Mouse (Mus musculus): ENCODE measurements around the gene Cox6b1. TPM values are rescaled to one million over a fixed set of nuclear protein-coding genes. Genes with fewer than 3 reads are reported as not detected.

Cox6b1 gene
- polyA plus RNA-seq, 1 experiment from 2014 or later: 786 TPM

GRCm38 (mm10) chr7:30585170-30585569 is 40.8 kb downstream of the Cox6b1 start:
- DNase-seq (ENCODE audit: low spot score) (no peak), ATAC-seq (ENCODE audit: insufficient read depth, low FRiP score, low TSS enrichment) (no peak)
- H3K4me2 ChIP-seq (ENCODE audit: low read depth): no peak overlapping the region
- H3K4me1 ChIP-seq (ENCODE audit: control insufficient read depth, insufficient read depth, low read length): peaks cover 13% of the 10 kb centered on the region
- H3K27ac ChIP-seq (ENCODE audit: low read depth, low read length): no peak overlapping the region
- no peak overlapping the region for H3K9ac ChIP-seq (ENCODE audit: low read length)
- WGBS: 98% methylated on average over 7 of the region's 7 CpGs
- H3K4me3 ChIP-seq (ENCODE audit: low read depth, low read length): no peak overlapping the region
- no peaks in the 10 kb centered on the region for H3K9me3 ChIP-seq (ENCODE audit: control insufficient read depth, low read length)
- no peaks in the 10 kb centered on the region for H3K27me3 ChIP-seq (ENCODE audit: control insufficient read depth, insufficient read depth, low read length)
- peaks cover 40% of the 10 kb centered on the region for H3K36me3 ChIP-seq (ENCODE audit: control insufficient read depth, insufficient read depth, low read length)

GRCm38 (mm10) chr7:30584339-30584738 is 41.6 kb downstream of the Cox6b1 start:
- Histone ChIP-seq H3K9ac (ENCODE audit: low read length) (no peak overlapping the region; the same call in 1 of the 2 replicates), H3K36me3 (ENCODE audit: control insufficient read depth, insufficient read depth, low read length) (peaks cover 47% of the 10 kb centered on the region), H3K27ac (ENCODE audit: low read depth, low read length) (no peak overlapping the region), H3K27me3 (ENCODE audit: control insufficient read depth, insufficient read depth, low read length) (no peaks in the 10 kb centered on the region), H3K9me3 (ENCODE audit: control insufficient read depth, low read length) (no peaks in the 10 kb centered on the region), H3K4me2 (ENCODE audit: low read depth) (no peak overlapping the region), H3K4me3 (ENCODE audit: low read depth, low read length) (no peak overlapping the region), H3K4me1 (ENCODE audit: control insufficient read depth, insufficient read depth, low read length) (peaks cover 10% of the 10 kb centered on the region)
- ATAC-seq (ENCODE audit: insufficient read depth, low FRiP score, low TSS enrichment) (no peak), DNase-seq (ENCODE audit: low spot score) (no peak)
- WGBS: 95% methylated on average over 10 of the region's 10 CpGs

GRCm38 (mm10) chr7:30581547-30581946 is 44.4 kb downstream of the Cox6b1 start:
- H3K9ac ChIP-seq (ENCODE audit: low read length): no peak overlapping the region
- WGBS: 95% methylated on average over 16 of the region's 16 CpGs
- DNase-seq (ENCODE audit: low spot score) (no peak), ATAC-seq (ENCODE audit: insufficient read depth, low FRiP score, low TSS enrichment) (no peak)
- no peaks in the 10 kb centered on the region for H3K4me1 ChIP-seq (ENCODE audit: control insufficient read depth, insufficient read depth, low read length)
- H3K27ac ChIP-seq (ENCODE audit: low read depth, low read length): no peak overlapping the region
- H3K4me3 ChIP-seq (ENCODE audit: low read depth, low read length): no peak overlapping the region
- H3K36me3 ChIP-seq (ENCODE audit: control insufficient read depth, insufficient read depth, low read length): peaks cover 66% of the 10 kb centered on the region
- no peaks in the 10 kb centered on the region for H3K27me3 ChIP-seq (ENCODE audit: control insufficient read depth, insufficient read depth, low read length)
- no peak overlapping the region for H3K4me2 ChIP-seq (ENCODE audit: low read depth)
- no peaks in the 10 kb centered on the region for H3K9me3 ChIP-seq (ENCODE audit: control insufficient read depth, low read length)

GRCm38 (mm10) chr7:30579950-30580349 is 46.0 kb downstream of the Cox6b1 start:
- Histone ChIP-seq H3K4me3 (ENCODE audit: low read depth, low read length) (no peak overlapping the region), H3K4me1 (ENCODE audit: control insufficient read depth, insufficient read depth, low read length) (no peaks in the 10 kb centered on the region), H3K27me3 (ENCODE audit: control insufficient read depth, insufficient read depth, low read length) (no peaks in the 10 kb centered on the region), H3K9me3 (ENCODE audit: control insufficient read depth, low read length) (no peaks in the 10 kb centered on the region), H3K9ac (ENCODE audit: low read length) (no peak overlapping the region), H3K4me2 (ENCODE audit: low read depth) (no peak overlapping the region), H3K27ac (ENCODE audit: low read depth, low read length) (no peak overlapping the region), H3K36me3 (ENCODE audit: control insufficient read depth, insufficient read depth, low read length) (peaks cover 68% of the 10 kb centered on the region)
- 91% methylated on average over 8 of the region's 8 CpGs for WGBS
- ATAC-seq (ENCODE audit: insufficient read depth, low FRiP score, low TSS enrichment) (no peak), DNase-seq (ENCODE audit: low spot score) (no peak)

- Histone ChIP-seq H3K36me3 (ENCODE audit: control insufficient read depth, insufficient read depth, low read length) (peaks cover 53% of the 10 kb centered on the region), H3K27me3 (ENCODE audit: control insufficient read depth, insufficient read depth, low read length) (no peaks in the 10 kb centered on the region), H3K4me1 (ENCODE audit: control insufficient read depth, insufficient read depth, low read length) (no peaks in the 10 kb centered on the region), H3K27ac (ENCODE audit: low read depth, low read length) (no peak overlapping the region), H3K9me3 (ENCODE audit: control insufficient read depth, low read length) (no peaks in the 10 kb centered on the region), H3K9ac (ENCODE audit: low read length) (no peak overlapping the region), H3K4me3 (ENCODE audit: low read depth, low read length) (no peak overlapping the region), H3K4me2 (ENCODE audit: low read depth) (no peak overlapping the region)
- 96% methylated on average over 2 of the region's 2 CpGs for WGBS
- DNase-seq (ENCODE audit: low spot score) (no peak), ATAC-seq (ENCODE audit: insufficient read depth, low FRiP score, low TSS enrichment) (no peak)
These were observed 53.0 kb downstream of the Cox6b1 start for GRCm38 (mm10) chr7:30572969-30573368.

GRCm38 (mm10) chr7:30572389-30572788 is 53.6 kb downstream of the Cox6b1 start:
- H3K4me3 ChIP-seq (ENCODE audit: low read depth, low read length): no peak overlapping the region
- ATAC-seq (ENCODE audit: insufficient read depth, low FRiP score, low TSS enrichment) (no peak), DNase-seq (ENCODE audit: low spot score) (no peak)
- WGBS: 89% methylated on average over 5 of the region's 5 CpGs
- no peak overlapping the region for H3K9ac ChIP-seq (ENCODE audit: low read length)
- no peak overlapping the region for H3K27ac ChIP-seq (ENCODE audit: low read depth, low read length)
- H3K4me1 ChIP-seq (ENCODE audit: control insufficient read depth, insufficient read depth, low read length): no peaks in the 10 kb centered on the region
- peaks cover 48% of the 10 kb centered on the region for H3K36me3 ChIP-seq (ENCODE audit: control insufficient read depth, insufficient read depth, low read length)
- no peak overlapping the region for H3K4me2 ChIP-seq (ENCODE audit: low read depth)
- H3K9me3 ChIP-seq (ENCODE audit: control insufficient read depth, low read length): no peaks in the 10 kb centered on the region
- no peaks in the 10 kb centered on the region for H3K27me3 ChIP-seq (ENCODE audit: control insufficient read depth, insufficient read depth, low read length)

- H3K4me2 ChIP-seq (ENCODE audit: low read depth): no peak overlapping the region
- no peak for ATAC-seq (ENCODE audit: insufficient read depth, low FRiP score, low TSS enrichment)
- H3K27me3 ChIP-seq (ENCODE audit: control insufficient read depth, insufficient read depth, low read length): no peaks in the 10 kb centered on the region
- H3K27ac ChIP-seq (ENCODE audit: low read depth, low read length): no peak overlapping the region
- no peaks in the 10 kb centered on the region for H3K9me3 ChIP-seq (ENCODE audit: control insufficient read depth, low read length)
- no peak overlapping the region for H3K4me3 ChIP-seq (ENCODE audit: low read depth, low read length)
- DNase-seq (ENCODE audit: low spot score): no peak
- H3K4me1 ChIP-seq (ENCODE audit: control insufficient read depth, insufficient read depth, low read length): 0 out of 2 replicates have a peak, but pooled peaks cover 4% of the 10 kb centered on the region
- H3K36me3 ChIP-seq (ENCODE audit: control insufficient read depth, insufficient read depth, low read length): peaks cover 19% of the 10 kb centered on the region
- H3K9ac ChIP-seq (ENCODE audit: low read length): no peak overlapping the region
- WGBS: 92% methylated on average over 11 of the region's 11 CpGs
These were observed 58.4 kb downstream of the Cox6b1 start for GRCm38 (mm10) chr7:30567555-30567954.

Small RNA genes lying within 50 kb of the gene (microRNA-seq; reads per million reads assigned to microRNA genes)
- gene Mir3569: not detected

Other genes starting within 250 kb of the Cox6b1 start
- gene Tyrobp, start 212.4 kb downstream of the Cox6b1 start, polyA plus RNA-seq (2014; fragmentation: Nextera tagmentation; extraction: Ambion mirVana): 17.8 and 17.9 TPM in 2 replicates
- not detected in 2 replicates for gene Hcst, start 206.3 kb downstream of the Cox6b1 start, polyA plus RNA-seq (2014; fragmentation: Nextera tagmentation; extraction: Ambion mirVana)
- gene Nfkbid, start 204.4 kb downstream of the Cox6b1 start, polyA plus RNA-seq (2014; fragmentation: Nextera tagmentation; extraction: Ambion mirVana): 0.84 and 0.99 TPM in 2 replicates
- gene Aplp1, start 180.6 kb downstream of the Cox6b1 start, polyA plus RNA-seq (2014; fragmentation: Nextera tagmentation; extraction: Ambion mirVana): 150 and 165 TPM in 2 replicates
- gene Kirrel2, start 168.5 kb downstream of the Cox6b1 start, polyA plus RNA-seq (2014; fragmentation: Nextera tagmentation; extraction: Ambion mirVana): 19.0 and 19.6 TPM in 2 replicates
- 1.8 and 3.4 TPM in 2 replicates for gene Nphs1, start 167.8 kb downstream of the Cox6b1 start, polyA plus RNA-seq (2014; fragmentation: Nextera tagmentation; extraction: Ambion mirVana)
- gene Prodh2, start 132.5 kb downstream of the Cox6b1 start, polyA plus RNA-seq (2014; fragmentation: Nextera tagmentation; extraction: Ambion mirVana): not detected in 2 replicates
- gene Arhgap33, start 91.1 kb downstream of the Cox6b1 start, polyA plus RNA-seq (2014; fragmentation: Nextera tagmentation; extraction: Ambion mirVana): 48.8 and 51.1 TPM in 2 replicates
- gene Hspb6, start 74.0 kb downstream of the Cox6b1 start, polyA plus RNA-seq (2014; fragmentation: Nextera tagmentation; extraction: Ambion mirVana): 3.7 and 4.4 TPM in 2 replicates
- 8.6 and 12.1 TPM in 2 replicates for gene Proser3, start 73.9 kb downstream of the Cox6b1 start, polyA plus RNA-seq (2014; fragmentation: Nextera tagmentation; extraction: Ambion mirVana)
- gene Lin37, start 66.3 kb downstream of the Cox6b1 start, polyA plus RNA-seq (2014; fragmentation: Nextera tagmentation; extraction: Ambion mirVana): 46.2 and 47.0 TPM in 2 replicates
- gene U2af1l4, start 62.9 kb downstream of the Cox6b1 start, polyA plus RNA-seq (2014; fragmentation: Nextera tagmentation; extraction: Ambion mirVana): 90.6 and 95.5 TPM in 2 replicates
- 7.3 and 7.6 TPM in 2 replicates for gene Gm49396, start 62.8 kb downstream of the Cox6b1 start, polyA plus RNA-seq (2014; fragmentation: Nextera tagmentation; extraction: Ambion mirVana)
- 97.8 and 106 TPM in 2 replicates for gene Psenen, start 62.5 kb downstream of the Cox6b1 start, polyA plus RNA-seq (2014; fragmentation: Nextera tagmentation; extraction: Ambion mirVana)
- gene Igflr1, start 60.7 kb downstream of the Cox6b1 start, polyA plus RNA-seq (2014; fragmentation: Nextera tagmentation; extraction: Ambion mirVana): 1.3 and 3.6 TPM in 2 replicates
- 11.5 and 11.9 TPM in 2 replicates for gene Kmt2b, start 37.4 kb downstream of the Cox6b1 start, polyA plus RNA-seq (2014; fragmentation: Nextera tagmentation; extraction: Ambion mirVana)
- 0.18 TPM in 1 of 2 replicates, not detected in the other for gene Zbtb32, start 27.2 kb downstream of the Cox6b1 start, polyA plus RNA-seq (2014; fragmentation: Nextera tagmentation; extraction: Ambion mirVana)
- 4.8 TPM in 2 replicates for gene Upk1a, start 13.3 kb downstream of the Cox6b1 start, polyA plus RNA-seq (2014; fragmentation: Nextera tagmentation; extraction: Ambion mirVana)
- gene Etv2, start 9.7 kb upstream of the Cox6b1 start, polyA plus RNA-seq (2014; fragmentation: Nextera tagmentation; extraction: Ambion mirVana): not detected in 2 replicates
- 133 and 134 TPM in 2 replicates for gene Rbm42, start 24.2 kb upstream of the Cox6b1 start, polyA plus RNA-seq (2014; fragmentation: Nextera tagmentation; extraction: Ambion mirVana)
- 49.4 and 57.7 TPM in 2 replicates for gene Haus5, start 38.8 kb upstream of the Cox6b1 start, polyA plus RNA-seq (2014; fragmentation: Nextera tagmentation; extraction: Ambion mirVana)
- gene Pmis2, start 45.5 kb upstream of the Cox6b1 start, polyA plus RNA-seq (2014; fragmentation: Nextera tagmentation; extraction: Ambion mirVana): not detected in 2 replicates
- gene 2200002J24Rik, start 72.8 kb upstream of the Cox6b1 start, polyA plus RNA-seq (2014; fragmentation: Nextera tagmentation; extraction: Ambion mirVana): 0.58 TPM in 1 of 2 replicates, not detected in the other
- gene Atp4a, start 86.1 kb upstream of the Cox6b1 start, polyA plus RNA-seq (2014; fragmentation: Nextera tagmentation; extraction: Ambion mirVana): 0.81 and 0.84 TPM in 2 replicates
- gene Tmem147, start 103.4 kb upstream of the Cox6b1 start, polyA plus RNA-seq (2014; fragmentation: Nextera tagmentation; extraction: Ambion mirVana): 167 and 172 TPM in 2 replicates
- gene Gapdhs, start 117.5 kb upstream of the Cox6b1 start, polyA plus RNA-seq (2014; fragmentation: Nextera tagmentation; extraction: Ambion mirVana): 0.27 and 0.88 TPM in 2 replicates
- 0.09 and 0.74 TPM in 2 replicates for gene Sbsn, start 125.3 kb upstream of the Cox6b1 start, polyA plus RNA-seq (2014; fragmentation: Nextera tagmentation; extraction: Ambion mirVana)
- not detected in 2 replicates for gene Dmkn, start 137.6 kb upstream of the Cox6b1 start, polyA plus RNA-seq (2014; fragmentation: Nextera tagmentation; extraction: Ambion mirVana)
- gene Krtdap, start 161.7 kb upstream of the Cox6b1 start, polyA plus RNA-seq (2014; fragmentation: Nextera tagmentation; extraction: Ambion mirVana): not detected in 2 replicates
- gene Ffar2, start 197.6 kb upstream of the Cox6b1 start, polyA plus RNA-seq (2014; fragmentation: Nextera tagmentation; extraction: Ambion mirVana): not detected in 2 replicates
- gene Ffar3, start 230.0 kb upstream of the Cox6b1 start, polyA plus RNA-seq (2014; fragmentation: Nextera tagmentation; extraction: Ambion mirVana): not detected in 2 replicates
- gene Ffar1, start 235.4 kb upstream of the Cox6b1 start, polyA plus RNA-seq (2014; fragmentation: Nextera tagmentation; extraction: Ambion mirVana): 0.05 TPM in 1 of 2 replicates, not detected in the other

Data from neural tube, embryonic 11.5 days (tissue).